Mouse (Mus musculus): ENCODE results near the gene Mapk3.

GRCm38 (mm10) chr7:126795387-126796317 is 36.3 kb downstream of the Mapk3 start:
- no peak for TF ChIP-seq E2F4 (IDR thresholded peaks at IDR 0.05; ENCODE audit: insufficient replicate concordance, low read depth, low read length)
- peak in 1 of 2 experiments; percentile 39; a peak in 2 of 4 replicates for TF ChIP-seq CTCF (conservative IDR thresholded peaks at IDR 0.05 in 1 of 2, IDR thresholded peaks at IDR 0.05 in 1 of 2; ENCODE audit: low read depth in 2 of 2, low read length in 2 of 2)
- TF ChIP-seq ELF1 (IDR thresholded peaks at IDR 0.05; ENCODE audit: low read depth, low read length): no peak
- TF ChIP-seq EP300 (IDR thresholded peaks at IDR 0.05; ENCODE audit: low read length): no peak
- TF ChIP-seq ZMIZ1 (IDR thresholded peaks at IDR 0.05; ENCODE audit: low read depth, low read length): no peak
- TF ChIP-seq ZNF384 (IDR thresholded peaks at IDR 0.05; ENCODE audit: low read depth, low read length): no peak
- no peak for TF ChIP-seq BHLHE40 (IDR thresholded peaks at IDR 0.05; ENCODE audit: low read depth, low read length)
- no peak for TF ChIP-seq ZKSCAN1 (IDR thresholded peaks at IDR 0.05; ENCODE audit: borderline replicate concordance, low read depth, low read length)
